Mouse (Mus musculus) heart, adult 2 months (tissue): ENCODE data around the gene Gm5136. TPM values are rescaled to one million over a fixed set of nuclear protein-coding genes. Genes with fewer than 3 reads are reported as not detected.

Experiments used
- DNase-seq, 2 experiments: peaks; one replicate each; pipeline ENCODE4 v3.0.0; 2021
- H3K27ac ChIP-seq: fragments of 200-600 bp; 2 replicates; pipeline ENCODE4 v1.8.1; 2022
- H3K27me3 ChIP-seq: fragments of 200-500 bp; 2 replicates; pipeline ENCODE4 v1.6.1; 2012; ENCODE audit warnings: mild to moderate bottlenecking, low read length, inconsistent platforms, mixed read lengths; ENCODE audit not compliant: control insufficient read depth, insufficient read depth
- H3K36me3 ChIP-seq: fragments of 200-500 bp; 2 replicates; pipeline ENCODE4 v1.6.1; 2012; ENCODE audit warnings: low read length, inconsistent platforms; ENCODE audit not compliant: control insufficient read depth, insufficient read depth
- H3K4me1 ChIP-seq: fragments of 200-500 bp; 2 replicates; pipeline ENCODE4 v1.6.1; 2011; ENCODE audit warnings: low read length; ENCODE audit not compliant: control insufficient read depth, insufficient read depth
- H3K4me3 ChIP-seq: fragments of 200-600 bp; 2 replicates; pipeline ENCODE4 v1.8.1; 2022
- H3K79me2 ChIP-seq: fragments of 200-500 bp; replicated peaks from 2 replicates; pipeline ENCODE4 v1.6.1; 2012; ENCODE audit warnings: mild to moderate bottlenecking, inconsistent platforms, low read length, moderate library complexity, mixed read lengths; ENCODE audit not compliant: control insufficient read depth, insufficient read depth
- H3K9ac ChIP-seq: fragments of 200-500 bp; 2 replicates; pipeline ENCODE4 v1.6.1; 2012; ENCODE audit warnings: low read depth, mild to moderate bottlenecking, control low read depth, inconsistent platforms, low read length, mixed read lengths
- CTCF ChIP-seq: fragments of 200-600 bp; IDR thresholded peaks from 2 replicates; pipeline ENCODE4 v1.8.1; 2022; ENCODE audit warnings: antibody characterized with exemption, mild to moderate bottlenecking, moderate library complexity
- EP300 ChIP-seq: fragments of 200-500 bp; IDR thresholded peaks from 2 replicates; pipeline ENCODE4 v1.6.1; 2011; ENCODE audit warnings: low read depth, low read length, control low read depth; ENCODE audit not compliant: insufficient read depth
- POLR2A ChIP-seq: fragments of 200-500 bp; IDR thresholded peaks from 2 replicates; pipeline ENCODE4 v1.6.1; 2011; ENCODE audit warnings: mild to moderate bottlenecking, low read depth, low read length, control low read depth; ENCODE audit not compliant: insufficient read depth
- WGBS: fragments of 180-500 bp; shearing (Covaris S2); methylation state at CpG from one replicate; pipeline ENCODE4 v1.1.7; 2018; 5-methylcytosine and 5-hydroxymethylcytosine counted together
- intact Hi-C: fragments of 180-260 bp; cut with DNase I; formaldehyde crosslinking; loops from one replicate; pipeline ENCODE4 v1.15.1; 2025
- polyA plus RNA-seq: library from polyadenylated mRNA; depleted of rRNA; stranded (reverse); fragments of >200 nt; gene quantifications from 2 replicates; pipeline ENCODE4 v1.2.3, GENCODE M21; 2012
- total RNA-seq, 2 experiments: library from RNA; stranded (reverse); gene quantifications; 2 replicates each; pipeline ENCODE4 v1.2.3; 2021

Gene Gm5136
- total and polyA plus RNA-seq, 3 experiments = not detected

- no peak for TF ChIP-seq EP300
- no peak for TF ChIP-seq CTCF
- TF ChIP-seq POLR2A = no peak
- H3K27ac ChIP-seq = no peak overlapping the region
- intact Hi-C loops = no loop called here
- no peaks in the 10 kb centered on the region for H3K36me3 ChIP-seq
- no peak overlapping the region for H3K4me3 ChIP-seq
- no peaks in the 10 kb centered on the region for H3K27me3 ChIP-seq
- 40% methylated on average over 14 of the region's 14 CpGs for WGBS
- DNase-seq = no peak
- no peaks in the 10 kb centered on the region for H3K79me2 ChIP-seq
- H3K9ac ChIP-seq = no peak overlapping the region
- no peaks in the 10 kb centered on the region for H3K4me1 ChIP-seq
These were observed 20.1 kb downstream of the Gm5136 start for GRCm38 (mm10) chr10:108679675-108680390.

- intact Hi-C loops = no loop called here
- Histone ChIP-seq H3K79me2 (no peaks in the 10 kb centered on the region), H3K9ac (no peak overlapping the region), H3K27me3 (no peaks in the 10 kb centered on the region), H3K36me3 (no peaks in the 10 kb centered on the region), H3K4me1 (no peaks in the 10 kb centered on the region), H3K4me3 (no peak overlapping the region), H3K27ac (no peak overlapping the region)
- TF ChIP-seq POLR2A (no peak), EP300 (no peak), CTCF (no peak)
- no peak for DNase-seq
- 69% methylated on average over 8 of the region's 8 CpGs for WGBS
These were observed 22.9 kb downstream of the Gm5136 start for GRCm38 (mm10) chr10:108677053-108677452.

GRCm38 (mm10) chr10:108668944-108669343 is 31.0 kb downstream of the Gm5136 start:
- 79% methylated on average over 3 of the region's 3 CpGs for WGBS
- H3K27me3 ChIP-seq = no peaks in the 10 kb centered on the region
- intact Hi-C loops = no loop called here

GRCm38 (mm10) chr10:108660295-108660694 is 39.7 kb downstream of the Gm5136 start:
- H3K79me2 ChIP-seq = no peaks in the 10 kb centered on the region
- TF ChIP-seq CTCF (no peak), POLR2A (no peak), EP300 (no peak)
- H3K9ac ChIP-seq = no peak overlapping the region
- WGBS = 58% methylated on average over 3 of the region's 3 CpGs
- H3K27me3 ChIP-seq = no peaks in the 10 kb centered on the region
- no peaks in the 10 kb centered on the region for H3K4me1 ChIP-seq
- intact Hi-C loops = no loop called here
- H3K36me3 ChIP-seq = no peaks in the 10 kb centered on the region
- no peak overlapping the region for H3K4me3 ChIP-seq
- H3K27ac ChIP-seq = no peak overlapping the region
- no peak for DNase-seq

More at GRCm38 (mm10) chr10:108668944-108669343, 31.0 kb downstream of the Gm5136 start:
- no peak overlapping the region for H3K4me3 ChIP-seq
- no peaks in the 10 kb centered on the region for H3K79me2 ChIP-seq
- H3K4me1 ChIP-seq = no peaks in the 10 kb centered on the region
- no peak for DNase-seq
- TF ChIP-seq CTCF = no peak
- H3K36me3 ChIP-seq = no peaks in the 10 kb centered on the region
- no peak overlapping the region for H3K9ac ChIP-seq
- H3K27ac ChIP-seq = no peak overlapping the region

GRCm38 (mm10) chr10:108658300-108658699 is 41.7 kb downstream of the Gm5136 start:
- H3K4me1 ChIP-seq = no peaks in the 10 kb centered on the region
- intact Hi-C loops = no loop called here
- 78% methylated on average over 2 of the region's 2 CpGs for WGBS
- H3K9ac ChIP-seq = no peak overlapping the region
- H3K4me3 ChIP-seq = no peak overlapping the region
- H3K27ac ChIP-seq = no peak overlapping the region
- no peaks in the 10 kb centered on the region for H3K79me2 ChIP-seq
- no peak for TF ChIP-seq EP300
- no peak for TF ChIP-seq CTCF
- no peak for TF ChIP-seq POLR2A
- H3K27me3 ChIP-seq = no peaks in the 10 kb centered on the region
- DNase-seq = no peak
- H3K36me3 ChIP-seq = no peaks in the 10 kb centered on the region

GRCm38 (mm10) chr10:108657669-108658068 is 42.3 kb downstream of the Gm5136 start:
- H3K4me3 ChIP-seq = no peak overlapping the region
- no peaks in the 10 kb centered on the region for H3K79me2 ChIP-seq
- TF ChIP-seq POLR2A = no peak
- no peaks in the 10 kb centered on the region for H3K4me1 ChIP-seq
- no peak for DNase-seq
- H3K36me3 ChIP-seq = no peaks in the 10 kb centered on the region
- intact Hi-C loops = no loop called here
- no peaks in the 10 kb centered on the region for H3K27me3 ChIP-seq
- no peak overlapping the region for H3K9ac ChIP-seq
- no peak overlapping the region for H3K27ac ChIP-seq
